Mouse (Mus musculus) effector memory CD4-positive, alpha-beta T cell, adult 7 months (primary cell): Measurements from ENCODE around the gene Mfsd4b3. TPM values are rescaled to one million over a fixed set of nuclear protein-coding genes. Genes with fewer than 3 reads are reported as not detected.

ENCODE experiments used
- polyA plus RNA-seq: library from polyadenylated mRNA; unstranded; fragments of 100-300 nt; shearing (Covaris generic); gene quantifications from one replicate; pipeline ENCODE4 v1.2.1, GENCODE M21; 2017

Gene Mfsd4b3
- polyA plus RNA-seq: not detected

GRCm38 (mm10) chr10:39959761-39960440 lies at the start of gene Mfsd4b3:
TSS of gene Mfsd4b3 (minus strand) at chr10:39960153.

GRCm38 (mm10) chr10:39986466-39986865 lies 26.5 kb upstream of the Mfsd4b3 start, which contains the start of gene Mfsd4b5:
TSS of gene Mfsd4b5 (minus strand) at chr10:39986646.

GRCm38 (mm10) chr10:39926616-39927139 lies 33.3 kb downstream of the Mfsd4b3 start, which contains the start of gene Mfsd4b2:
TSS of gene Mfsd4b2 (minus strand) at chr10:39926923.

GRCm38 (mm10) chr10:39898874-39899371 lies 61.0 kb downstream of the Mfsd4b3 start, which contains the start of gene Mfsd4b4:
TSS of gene Mfsd4b4 (minus strand) at chr10:39899238.

Other genes starting within 250 kb of the Mfsd4b3 start
- 13.6 TPM for gene Rev3l, start 228.0 kb downstream of the Mfsd4b3 start, polyA plus RNA-seq
- gene Mfsd4b4, start 60.9 kb downstream of the Mfsd4b3 start, polyA plus RNA-seq: 3.2 TPM
- not detected for gene Mfsd4b2, start 33.2 kb downstream of the Mfsd4b3 start, polyA plus RNA-seq
- 0.29 TPM for gene Mfsd4b5, start 26.5 kb upstream of the Mfsd4b3 start, polyA plus RNA-seq
- not detected for gene Mfsd4b1, start 65.1 kb upstream of the Mfsd4b3 start, polyA plus RNA-seq
- 1.4 TPM for gene Slc16a10, start 182.1 kb upstream of the Mfsd4b3 start, polyA plus RNA-seq